Mouse (Mus musculus): ENCODE data around the gene Adamtsl1.

DNA sequence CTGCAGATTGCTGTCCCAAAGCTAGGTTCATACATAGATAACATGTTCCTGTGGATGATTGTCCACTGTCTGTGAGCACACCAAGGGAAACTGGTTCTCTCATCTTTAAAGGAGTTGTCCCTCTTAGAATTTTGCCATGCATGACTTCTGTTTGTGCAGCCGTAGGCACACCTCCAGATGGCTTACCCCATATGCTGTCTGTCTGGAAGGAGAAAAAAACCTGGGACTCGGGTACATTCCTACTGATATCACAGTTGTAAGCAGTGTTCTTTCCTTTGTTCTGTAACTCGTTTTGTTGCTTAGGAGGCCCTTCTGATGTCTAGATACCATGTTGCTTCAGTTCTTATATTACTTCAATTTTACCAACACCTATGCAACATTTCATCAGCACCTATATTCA, 563.9 kb downstream of the Adamtsl1 start:
- TF ChIP-seq HCFC1 (IDR thresholded peaks at IDR 0.05; ENCODE audit: borderline replicate concordance, insufficient read depth, low read length) (no peak), ZNF384 (IDR thresholded peaks at IDR 0.05; ENCODE audit: low read depth, low read length) (no peak), CHD2 (IDR thresholded peaks at IDR 0.05; ENCODE audit: low read depth, low read length) (no peak), MAFK (IDR thresholded peaks at IDR 0.05; ENCODE audit: insufficient read depth, low read depth, low read length) (no peak)

All from ES-E14 (cell line).